Mouse (Mus musculus) heart, embryonic 16.5 days (tissue): Measurements from ENCODE around the gene Klhl29. TPM values are rescaled to one million over a fixed set of nuclear protein-coding genes. Genes with fewer than 3 reads are reported as not detected.

Experiments
- ATAC-seq: fragments of 200-750 bp; cut with Nextera tagmentation; replicated peaks from 2 replicates; pipeline ENCODE4 v1.8.0; 2017; ENCODE audit warnings: moderate number of reproducible peaks; ENCODE audit not compliant: insufficient read depth, low FRiP score; ENCODE audit errors: extremely low read depth
- H3K27ac ChIP-seq: fragments of 300-500 bp; sonication (generic); 2 replicates; pipeline ENCODE4 v1.5.1; 2014; ENCODE audit warnings: mild to moderate bottlenecking, low read length, control low read depth, moderate library complexity
- H3K27me3 ChIP-seq: fragments of 300-500 bp; sonication (generic); 2 replicates; pipeline ENCODE4 v1.6.1; 2014; ENCODE audit warnings: low read length, mixed read lengths; ENCODE audit not compliant: control insufficient read depth, insufficient read depth
- H3K36me3 ChIP-seq: fragments of 300-500 bp; sonication (generic); 2 replicates; pipeline ENCODE4 v1.6.1; 2014; ENCODE audit not compliant: control insufficient read depth, insufficient read depth
- H3K4me1 ChIP-seq: fragments of 300-500 bp; sonication (generic); 2 replicates; pipeline ENCODE4 v1.6.1; 2014; ENCODE audit warnings: low read length, mixed read lengths; ENCODE audit not compliant: control insufficient read depth, insufficient read depth
- H3K4me2 ChIP-seq: fragments of 300-500 bp; sonication (generic); 2 replicates; pipeline ENCODE4 v1.6.1; 2014; ENCODE audit warnings: low read depth, mild to moderate bottlenecking, control low read depth, low read length
- H3K4me3 ChIP-seq: fragments of 300-500 bp; sonication (generic); 2 replicates; pipeline ENCODE4 v1.5.1; 2014; ENCODE audit warnings: mild to moderate bottlenecking, control low read depth, low read length
- H3K9ac ChIP-seq: fragments of 300-500 bp; sonication (generic); 2 replicates; pipeline ENCODE4 v1.6.1; 2014; ENCODE audit warnings: low read length, control low read depth
- H3K9me3 ChIP-seq: fragments of 300-500 bp; sonication (generic); replicated peaks from 2 replicates; pipeline ENCODE4 v1.6.1; 2016; ENCODE audit warnings: low read length; ENCODE audit not compliant: control insufficient read depth
- WGBS: fragments of 180-500 bp; shearing (Covaris S2); extraction: QIAGEN DNeasy Blood & Tissue Kit; methylation state at CpG from one replicate; pipeline ENCODE4 v1.1.7; 2014; 5-methylcytosine and 5-hydroxymethylcytosine counted together
- polyA plus RNA-seq: library from polyadenylated mRNA; unstranded; fragments of >200 nt; fragmentation: Nextera tagmentation; extraction: Ambion mirVana; gene quantifications from 2 replicates; pipeline ENCODE4 v1.2.1, GENCODE M21; 2015

The Klhl29 gene
- polyA plus RNA-seq, 1 experiment from 2014 or later: 0.25 TPM

- H3K4me1 ChIP-seq: no peaks in the 10 kb centered on the region
- no peak overlapping the region for H3K4me3 ChIP-seq
- 36% methylated on average over 5 of the region's 5 CpGs for WGBS
- H3K9ac ChIP-seq: no peak overlapping the region
- no peak overlapping the region for H3K4me2 ChIP-seq
- no peaks in the 10 kb centered on the region for H3K36me3 ChIP-seq
- no peaks in the 10 kb centered on the region for H3K27me3 ChIP-seq
- H3K27ac ChIP-seq: no peak overlapping the region
- H3K9me3 ChIP-seq: peaks cover 2% of the 10 kb centered on the region; the same call in 1 of the 2 replicates
- no peak for ATAC-seq
Measured at GRCm38 (mm10) chr12:5397423-5397822, 21.9 kb upstream of the Klhl29 start.

- H3K36me3 ChIP-seq: no peaks in the 10 kb centered on the region
- 39% methylated on average over 3 of the region's 3 CpGs for WGBS
- ATAC-seq: no peak
Measured at GRCm38 (mm10) chr12:5395188-5395587, 19.7 kb upstream of the Klhl29 start.

GRCm38 (mm10) chr12:5387112-5387511 is 11.6 kb upstream of the Klhl29 start:
- no peak overlapping the region for H3K4me3 ChIP-seq
- no peak overlapping the region for H3K4me2 ChIP-seq
- H3K27me3 ChIP-seq: no peaks in the 10 kb centered on the region
- H3K9me3 ChIP-seq: no peaks in the 10 kb centered on the region
- 58% methylated on average over 1 of the region's 1 CpGs for WGBS
- H3K4me1 ChIP-seq: no peaks in the 10 kb centered on the region
- H3K27ac ChIP-seq: no peak overlapping the region
- H3K36me3 ChIP-seq: no peaks in the 10 kb centered on the region
- ATAC-seq: no peak
- H3K9ac ChIP-seq: no peak overlapping the region

More at GRCm38 (mm10) chr12:5395188-5395587, 19.7 kb upstream of the Klhl29 start:
- Histone ChIP-seq H3K4me3 (no peak overlapping the region), H3K27ac (no peak overlapping the region), H3K4me2 (no peak overlapping the region), H3K4me1 (no peaks in the 10 kb centered on the region), H3K27me3 (no peaks in the 10 kb centered on the region), H3K9ac (no peak overlapping the region), H3K9me3 (peaks cover 2% of the 10 kb centered on the region; the same call in 1 of the 2 replicates)

GRCm38 (mm10) chr12:5386688-5387087 is 11.2 kb upstream of the Klhl29 start:
- Histone ChIP-seq H3K4me2 (no peak overlapping the region), H3K27ac (no peak overlapping the region), H3K4me1 (no peaks in the 10 kb centered on the region), H3K9ac (no peak overlapping the region), H3K27me3 (no peaks in the 10 kb centered on the region), H3K4me3 (no peak overlapping the region), H3K36me3 (no peaks in the 10 kb centered on the region), H3K9me3 (no peaks in the 10 kb centered on the region)
- ATAC-seq: no peak

- H3K4me2 ChIP-seq: no peak overlapping the region
- H3K9me3 ChIP-seq: no peaks in the 10 kb centered on the region
- no peaks in the 10 kb centered on the region for H3K4me1 ChIP-seq
- no peak for ATAC-seq
- H3K4me3 ChIP-seq: no peak overlapping the region
- no peak overlapping the region for H3K9ac ChIP-seq
- H3K27me3 ChIP-seq: peaks cover 17% of the 10 kb centered on the region
- H3K27ac ChIP-seq: no peak overlapping the region
- H3K36me3 ChIP-seq: no peaks in the 10 kb centered on the region
Measured at GRCm38 (mm10) chr12:5381694-5382093, 6.2 kb upstream of the Klhl29 start.

- WGBS: under 1% methylated on average over 81 of the region's 84 CpGs
- H3K4me2 ChIP-seq: peak overlapping the region; percentile 95
- H3K36me3 ChIP-seq: no peaks in the 10 kb centered on the region
- ATAC-seq: peak; percentile 49
- H3K9me3 ChIP-seq: no peaks in the 10 kb centered on the region
- H3K9ac ChIP-seq: peak overlapping the region; percentile 68
- peak overlapping the region; percentile 68 for H3K4me3 ChIP-seq
- peaks cover 12% of the 10 kb centered on the region for H3K4me1 ChIP-seq
- peaks cover 62% of the 10 kb centered on the region for H3K27me3 ChIP-seq
- no peak overlapping the region for H3K27ac ChIP-seq
Measured at GRCm38 (mm10) chr12:5374684-5375615, 532 bp downstream of the Klhl29 start.

- H3K4me3 ChIP-seq: peak overlapping the region; percentile 68
- no peak overlapping the region for H3K27ac ChIP-seq
- 2% methylated on average over 31 of the region's 31 CpGs for WGBS
- H3K27me3 ChIP-seq: peaks cover 61% of the 10 kb centered on the region
- H3K4me1 ChIP-seq: peaks cover 12% of the 10 kb centered on the region
- H3K9me3 ChIP-seq: no peaks in the 10 kb centered on the region
- H3K9ac ChIP-seq: peak overlapping the region; percentile 60
- ATAC-seq: no peak
- no peaks in the 10 kb centered on the region for H3K36me3 ChIP-seq
- H3K4me2 ChIP-seq: peak overlapping the region; percentile 95
Measured at GRCm38 (mm10) chr12:5374196-5374683, 1.2 kb downstream of the Klhl29 start.

GRCm38 (mm10) chr12:5373641-5374195 is 1.8 kb downstream of the Klhl29 start:
- no peak for ATAC-seq
- no peak overlapping the region for H3K27ac ChIP-seq
- peaks cover 58% of the 10 kb centered on the region for H3K27me3 ChIP-seq
- peak overlapping the region; percentile 60 for H3K9ac ChIP-seq
- no peaks in the 10 kb centered on the region for H3K9me3 ChIP-seq
- H3K4me1 ChIP-seq: peaks cover 12% of the 10 kb centered on the region
- under 1% methylated on average over 42 of the region's 42 CpGs for WGBS
- peak overlapping the region; percentile 95 for H3K4me2 ChIP-seq
- H3K36me3 ChIP-seq: no peaks in the 10 kb centered on the region
- H3K4me3 ChIP-seq: peak overlapping the region; percentile 68

GRCm38 (mm10) chr12:5369396-5369795 is 6.1 kb downstream of the Klhl29 start:
- 86% methylated on average over 4 of the region's 4 CpGs for WGBS
- peaks cover 5% of the 10 kb centered on the region for H3K4me1 ChIP-seq
- no peak for ATAC-seq

More at GRCm38 (mm10) chr12:5369396-5369795, 6.1 kb downstream of the Klhl29 start:
- peaks cover 26% of the 10 kb centered on the region for H3K27me3 ChIP-seq
- no peak overlapping the region for H3K4me3 ChIP-seq
- no peaks in the 10 kb centered on the region for H3K9me3 ChIP-seq
- H3K27ac ChIP-seq: no peak overlapping the region
- H3K36me3 ChIP-seq: no peaks in the 10 kb centered on the region
- H3K9ac ChIP-seq: no peak overlapping the region
- H3K4me2 ChIP-seq: no peak overlapping the region
